Mouse (Mus musculus): Measurements from ENCODE around the gene Tmem198b.

- no peak for TF ChIP-seq CTCF (IDR thresholded peaks at IDR 0.05)
- TF ChIP-seq POLR2A (IDR thresholded peaks at IDR 0.05; ENCODE audit: insufficient read depth, low read depth, low read length) = no peak
These were observed 46.2 kb upstream of the Tmem198b start for GRCm38 (mm10) chr10:128850339-128850738.
